Mouse (Mus musculus) kidney, postnatal 10 days (tissue): ENCODE data around the gene Sgo1.
A peak's percentile ranks its signal among the peaks of the same experiment; 100 is the strongest.

Experiments
- DNase-seq: peaks from one replicate; pipeline ENCODE4 v3.0.0; 2021; ENCODE audit warnings: mixed read lengths

Gene Sgo1

DNA sequence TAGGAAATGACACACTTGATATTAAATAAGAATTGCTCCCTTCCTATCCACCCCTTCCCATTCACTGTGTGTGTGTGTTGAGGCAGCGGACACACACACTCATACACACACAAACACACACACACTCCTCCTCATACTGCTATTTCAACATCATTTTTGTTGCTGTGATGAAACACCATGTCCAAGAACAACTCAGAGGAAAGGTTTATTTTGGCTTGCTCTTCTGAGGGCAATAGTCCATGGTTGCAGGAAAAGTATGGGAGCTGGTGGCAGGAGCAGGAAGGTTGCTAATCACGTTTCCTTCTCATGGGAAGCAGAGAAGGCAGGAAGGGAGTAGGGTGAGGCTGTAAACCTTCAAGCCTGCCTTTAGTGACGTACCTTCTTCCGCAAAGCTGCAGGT lies 45.8 kb downstream of the Sgo1 start:
- DNase-seq, result no peak

- no peak for DNase-seq
Observed at GRCm38 (mm10) chr17:53631344-53631743, 57.8 kb downstream of the Sgo1 start.

- DNase-seq, result no peak
Observed at GRCm38 (mm10) chr17:53628131-53628530, 61.0 kb downstream of the Sgo1 start.

DNA sequence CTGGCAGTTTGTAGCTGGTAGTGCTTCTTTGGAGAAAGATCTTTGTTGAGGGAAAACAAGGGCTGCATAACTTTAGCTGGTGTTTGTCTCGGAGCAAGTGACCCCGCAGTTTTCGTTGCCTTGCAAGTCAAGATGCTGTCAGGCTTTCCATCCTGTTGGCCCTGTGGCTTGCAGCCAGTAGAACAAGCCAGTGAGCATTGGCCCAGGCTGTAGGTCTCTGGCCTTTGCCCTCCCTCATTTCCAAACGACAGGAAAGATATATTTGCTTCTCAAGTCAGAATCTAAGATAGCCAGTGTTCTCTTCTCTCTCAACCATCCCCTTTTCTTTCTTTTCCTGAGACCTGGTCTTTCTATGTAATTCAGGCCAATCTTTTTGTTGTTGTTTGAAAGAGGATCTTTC lies 61.6 kb downstream of the Sgo1 start:
- DNase-seq, result peak; percentile 21

- no peak for DNase-seq
Observed at GRCm38 (mm10) chr17:53626160-53626559, 63.0 kb downstream of the Sgo1 start.
